Mouse (Mus musculus): Measurements from ENCODE around the gene 6030468B19Rik.

- TF ChIP-seq MAFK (IDR thresholded peaks at IDR 0.05; ENCODE audit: insufficient read depth, low read depth, low read length) (no peak), ZC3H11A (IDR thresholded peaks at IDR 0.05; ENCODE audit: borderline replicate concordance, low read depth, low read length) (no peak), ZNF384 (IDR thresholded peaks at IDR 0.05; ENCODE audit: low read depth, low read length) (no peak)
Observed at GRCm38 (mm10) chr11:117770407-117770806, 27.1 kb upstream of the 6030468B19Rik start.
